Mouse (Mus musculus) erythroid progenitor cell, adult 5-6 weeks (primary cell): ENCODE results near the gene P2rx6. TPM values are rescaled to one million over a fixed set of nuclear protein-coding genes. Genes with fewer than 3 reads are reported as not detected.
A peak's percentile ranks its signal among the peaks of the same experiment; 100 is the strongest.

Source experiments
- ATAC-seq: replicated peaks from 2 replicates; pipeline ENCODE4 v1.8.0; 2016; ENCODE audit warnings: moderate number of reproducible peaks, mild to moderate bottlenecking, moderate TSS enrichment, inconsistent platforms; ENCODE audit not compliant: poor library complexity, low FRiP score, severe bottlenecking
- total RNA-seq, 2 experiments: library from RNA; stranded (forward) in 1 of 2; stranded (reverse) in 1 of 2; fragments of 150-400 nt in 1 of 2; fragments of 186-747, 209-891 nt in 1 of 2; gene quantifications; 2 replicates each; pipeline versions ENCODE4 v1.2.3 to v1.2.4; 2015 to 2017; ENCODE audit warnings: low replicate concordance in 2 of 2

P2rx6 gene
- total RNA-seq, 2 experiments from 2014 or later, result not detected

DNA sequence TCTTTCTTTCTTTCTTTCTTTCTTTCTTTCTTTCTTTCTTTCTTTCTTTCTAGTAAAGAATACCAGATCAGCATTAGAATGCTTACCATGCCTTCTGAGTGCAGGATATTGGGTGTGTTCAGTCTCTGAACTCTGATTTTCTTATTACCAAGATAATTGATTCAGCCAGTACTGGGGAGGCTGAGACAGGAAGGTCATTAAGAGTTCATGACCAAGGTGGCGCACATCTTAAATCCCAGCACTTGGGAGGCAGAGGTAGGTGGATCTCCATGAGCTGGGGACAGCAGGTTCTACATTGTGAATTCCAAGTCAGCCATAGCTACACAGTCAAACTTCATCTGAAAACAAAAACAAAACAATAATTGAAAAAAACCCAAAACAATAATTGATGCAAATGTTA is 60.3 kb downstream of the P2rx6 start:
- ATAC-seq, result no peak

DNA sequence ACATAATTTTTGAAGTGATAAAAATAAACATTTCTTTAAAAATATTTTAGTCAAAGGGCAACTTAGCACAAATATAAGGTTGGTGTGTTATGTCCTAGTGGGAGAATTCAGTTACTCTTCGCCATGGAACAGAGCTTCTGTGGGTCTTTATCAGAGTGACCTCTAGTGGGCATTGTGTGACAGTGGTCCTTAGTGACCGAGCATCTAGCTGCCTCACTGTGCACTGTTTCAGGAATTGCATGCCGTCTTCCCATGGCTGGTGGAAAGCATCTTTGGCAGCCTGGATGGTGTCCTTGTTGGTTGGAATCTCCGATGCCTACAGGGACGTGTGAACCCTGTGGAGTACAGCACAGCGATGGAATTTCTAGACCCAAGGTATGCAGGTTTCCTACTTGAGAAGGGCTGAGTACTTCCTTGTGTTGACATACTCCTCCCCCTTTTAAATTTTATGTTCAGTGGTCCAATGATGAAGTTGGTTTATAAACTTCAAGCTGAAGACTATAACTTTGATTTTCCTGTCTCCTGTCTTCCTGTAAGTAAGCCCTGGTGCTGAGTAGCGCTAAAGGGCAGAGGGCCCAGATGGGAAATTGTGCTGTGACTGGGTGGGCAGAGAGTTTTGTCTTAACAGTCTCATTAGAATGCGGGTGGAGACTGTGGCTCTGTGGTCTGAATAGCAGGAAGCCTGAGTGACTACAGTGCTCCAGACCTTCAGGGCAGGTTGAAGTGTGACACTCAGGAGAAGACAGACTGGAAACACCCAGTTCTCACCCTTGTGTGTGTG is 64.0 kb downstream of the P2rx6 start:
- peak; percentile 75 for ATAC-seq

DNA sequence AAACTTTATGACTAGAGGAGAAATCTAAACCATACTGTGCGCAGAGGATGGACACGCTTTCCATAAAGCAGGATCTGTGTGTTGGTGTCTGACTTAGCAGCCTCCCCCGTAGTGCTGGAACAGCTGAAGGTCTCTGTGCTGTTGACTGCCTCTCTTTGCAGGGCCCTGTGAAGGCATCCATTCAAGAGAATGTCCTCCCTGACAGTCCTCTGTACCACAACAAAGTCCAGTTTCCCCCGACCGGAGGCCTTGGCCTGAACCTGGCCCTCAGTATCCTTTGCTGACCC is 64.5 kb downstream of the P2rx6 start:
- ATAC-seq, result no peak

Other genes with a start within 250 kb of the P2rx6 start
- not detected in 2 replicates for gene Serpind1, start 230.5 kb upstream of the P2rx6 start, total RNA-seq (2015; ENCODE audit: low replicate concordance)
- not detected in 2 replicates for gene Serpind1, start 230.5 kb upstream of the P2rx6 start, total RNA-seq (2017; ENCODE audit: low replicate concordance)
- 22.6 and 25.9 TPM in 2 replicates for gene Snap29, start 155.9 kb upstream of the P2rx6 start, total RNA-seq (2015; ENCODE audit: low replicate concordance)
- gene Snap29, start 155.9 kb upstream of the P2rx6 start, total RNA-seq (2017; ENCODE audit: low replicate concordance), result 19.0 and 20.7 TPM in 2 replicates
- gene Pi4ka, start 155.6 kb upstream of the P2rx6 start, total RNA-seq (2015; ENCODE audit: low replicate concordance), result 15.9 and 72.1 TPM in 2 replicates
- gene Pi4ka, start 155.6 kb upstream of the P2rx6 start, total RNA-seq (2017; ENCODE audit: low replicate concordance), result 17.1 and 35.3 TPM in 2 replicates
- 21.3 and 25.2 TPM in 2 replicates for gene Crkl, start 109.9 kb upstream of the P2rx6 start, total RNA-seq (2015; ENCODE audit: low replicate concordance)
- 20.0 and 24.4 TPM in 2 replicates for gene Crkl, start 109.9 kb upstream of the P2rx6 start, total RNA-seq (2017; ENCODE audit: low replicate concordance)
- gene Aifm3, start 72.3 kb upstream of the P2rx6 start, total RNA-seq (2015; ENCODE audit: low replicate concordance), result not detected in 2 replicates
- gene Aifm3, start 72.3 kb upstream of the P2rx6 start, total RNA-seq (2017; ENCODE audit: low replicate concordance), result not detected in 2 replicates
- 15.5 and 43.6 TPM in 2 replicates for gene Lztr1, start 53.2 kb upstream of the P2rx6 start, total RNA-seq (2015; ENCODE audit: low replicate concordance)
- gene Lztr1, start 53.2 kb upstream of the P2rx6 start, total RNA-seq (2017; ENCODE audit: low replicate concordance), result 33.1 and 54.4 TPM in 2 replicates
- 9.6 and 24.1 TPM in 2 replicates for gene Thap7, start 30.7 kb upstream of the P2rx6 start, total RNA-seq (2015; ENCODE audit: low replicate concordance)
- 10.8 and 16.3 TPM in 2 replicates for gene Thap7, start 30.7 kb upstream of the P2rx6 start, total RNA-seq (2017; ENCODE audit: low replicate concordance)
- not detected in 2 replicates for gene Lrrc74b, start 638 bp upstream of the P2rx6 start, total RNA-seq (2015; ENCODE audit: low replicate concordance)
- gene Lrrc74b, start 638 bp upstream of the P2rx6 start, total RNA-seq (2017; ENCODE audit: low replicate concordance), result not detected in 2 replicates
- gene Slc7a4, start 21.3 kb downstream of the P2rx6 start, total RNA-seq (2015; ENCODE audit: low replicate concordance), result 2.2 TPM in 1 of 2 replicates, not detected in the other
- gene Slc7a4, start 21.3 kb downstream of the P2rx6 start, total RNA-seq (2017; ENCODE audit: low replicate concordance), result not detected in 2 replicates
- 59.1 and 97.3 TPM in 2 replicates for gene Smpd4, start 57.5 kb downstream of the P2rx6 start, total RNA-seq (2015; ENCODE audit: low replicate concordance)
- 32.6 and 43.5 TPM in 2 replicates for gene Smpd4, start 57.5 kb downstream of the P2rx6 start, total RNA-seq (2017; ENCODE audit: low replicate concordance)
- gene Ccdc74a, start 84.6 kb downstream of the P2rx6 start, total RNA-seq (2015; ENCODE audit: low replicate concordance), result 5.0 and 11.5 TPM in 2 replicates
- gene Ccdc74a, start 84.6 kb downstream of the P2rx6 start, total RNA-seq (2017; ENCODE audit: low replicate concordance), result 2.8 and 13.5 TPM in 2 replicates
- 55.1 and 70.8 TPM in 2 replicates for gene Med15, start 171.0 kb downstream of the P2rx6 start, total RNA-seq (2015; ENCODE audit: low replicate concordance)
- gene Med15, start 171.0 kb downstream of the P2rx6 start, total RNA-seq (2017; ENCODE audit: low replicate concordance), result 57.3 and 60.2 TPM in 2 replicates
- 4.2 and 5.4 TPM in 2 replicates for gene Klhl22, start 197.7 kb downstream of the P2rx6 start, total RNA-seq (2015; ENCODE audit: low replicate concordance)
- gene Klhl22, start 197.7 kb downstream of the P2rx6 start, total RNA-seq (2017; ENCODE audit: low replicate concordance), result 3.7 and 3.9 TPM in 2 replicates
- 0.42 TPM in 1 of 2 replicates, not detected in the other for gene Scarf2, start 235.4 kb downstream of the P2rx6 start, total RNA-seq (2015; ENCODE audit: low replicate concordance)
- not detected in 2 replicates for gene Scarf2, start 235.4 kb downstream of the P2rx6 start, total RNA-seq (2017; ENCODE audit: low replicate concordance)